Mouse (Mus musculus) testis, postnatal 14 days (tissue): Measurements from ENCODE around the gene P2ry10b.

ENCODE experiments used
- DNase-seq: peaks from one replicate; pipeline ENCODE4 v3.0.0; 2021; ENCODE audit warnings: low spot score

The P2ry10b gene

GRCm38 (mm10) chrX:107148681-107149080 lies at the start of gene P2ry10b:
P2ry10b (plus strand) TSS chrX:107148927.
- no peak for DNase-seq

GRCm38 (mm10) chrX:107116333-107116732 lies 32.4 kb upstream of the P2ry10b start:
- DNase-seq: no peak

GRCm38 (mm10) chrX:107116987-107117386 lies 31.7 kb upstream of the P2ry10b start:
- DNase-seq: no peak

- DNase-seq: no peak
Measured at GRCm38 (mm10) chrX:107143184-107143583, 5.5 kb upstream of the P2ry10b start.

GRCm38 (mm10) chrX:107143930-107144329 lies 4.8 kb upstream of the P2ry10b start:
- no peak for DNase-seq

GRCm38 (mm10) chrX:107149391-107149993 lies 765 bp downstream of the P2ry10b start:
- no peak for DNase-seq

- DNase-seq: no peak
Measured at GRCm38 (mm10) chrX:107150027-107150426, 1.3 kb downstream of the P2ry10b start.

GRCm38 (mm10) chrX:107150752-107151515 lies 2.2 kb downstream of the P2ry10b start:
- no peak for DNase-seq

GRCm38 (mm10) chrX:107156021-107156420 lies 7.3 kb downstream of the P2ry10b start:
- no peak for DNase-seq

- no peak for DNase-seq
Measured at GRCm38 (mm10) chrX:107160496-107160895, 11.8 kb downstream of the P2ry10b start.

GRCm38 (mm10) chrX:107168281-107168680 lies 19.6 kb downstream of the P2ry10b start:
- DNase-seq: no peak

GRCm38 (mm10) chrX:107169128-107169527 lies 20.4 kb downstream of the P2ry10b start:
- no peak for DNase-seq

GRCm38 (mm10) chrX:107178742-107179141 lies 30.0 kb downstream of the P2ry10b start:
- DNase-seq: no peak

GRCm38 (mm10) chrX:107217577-107218090 lies 68.9 kb downstream of the P2ry10b start:
- DNase-seq: no peak
